Comparison of ENCODE assay signal across 9 mouse cellular contexts in the genomic region with DNA sequence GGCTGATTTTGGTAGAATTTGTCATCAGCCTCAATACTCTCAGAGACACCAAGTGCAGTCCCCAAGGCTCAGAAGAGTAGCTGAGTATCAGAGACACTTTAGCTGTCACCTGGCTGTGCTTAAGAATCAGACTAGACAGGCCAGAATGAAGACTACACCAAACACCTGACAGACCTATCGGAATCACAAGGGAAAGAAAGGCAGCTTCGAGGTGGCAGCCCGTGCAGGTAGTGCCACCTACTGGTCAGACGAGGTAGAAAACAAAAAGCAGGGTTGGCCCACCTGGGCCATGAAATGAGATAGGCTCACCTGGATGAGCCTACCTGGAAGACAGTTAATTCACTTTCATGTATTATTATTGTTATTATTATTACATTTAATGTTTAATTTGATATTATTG.
A peak's percentile ranks its signal among the peaks of the same experiment; 100 is the strongest.
DNase-seq lines count a peak whose midpoint lies in the region; ATAC-seq and TF ChIP-seq lines count a peak whose summit lies in the region.
"Had no signal": no experiment of that assay in that cellular context is flagged by ENCODE, and none has a peak within 500 bp of the region (broad histone marks: within the 10 kb centered on the region; RNA-seq: fewer than 3 reads in every experiment).

No protein-coding gene starts in this region.

- WGBS in kidney, embryonic 16.5 days = 5% methylated on average over 4 of the region's 4 CpGs
- WGBS in forebrain, postnatal 0 days = 4% methylated on average over 4 of the region's 4 CpGs
- 7% methylated on average over 4 of the region's 4 CpGs for WGBS in midbrain, embryonic 14.5 days

- H3K4me1 ChIP-seq in kidney, embryonic 16.5 days (ENCODE audit: insufficient read depth, low read length) = no peaks in the 10 kb centered on the region
- H3K4me1 ChIP-seq in forebrain, postnatal 0 days (ENCODE audit: insufficient read depth) = no peaks in the 10 kb centered on the region
- no peaks in the 10 kb centered on the region for H3K4me1 ChIP-seq in midbrain, embryonic 14.5 days (ENCODE audit: control insufficient read depth, insufficient read depth, low read length)
- H3K4me1 ChIP-seq: embryonic facial prominence, embryonic 15.5 days had no signal

- no peaks in the 10 kb centered on the region for H3K9me3 ChIP-seq in kidney, embryonic 16.5 days (ENCODE audit: low read length)
- H3K9me3 ChIP-seq in forebrain, postnatal 0 days (ENCODE audit: low read length) = no peaks in the 10 kb centered on the region
- no peaks in the 10 kb centered on the region for H3K9me3 ChIP-seq in midbrain, embryonic 14.5 days (ENCODE audit: control insufficient read depth, low read length)
- H3K9me3 ChIP-seq: embryonic facial prominence, embryonic 15.5 days had no signal

- TF ChIP-seq CTCF in forebrain, postnatal 0 days (IDR thresholded peaks at IDR 0.05; ENCODE audit: low read depth) = peak; percentile 86

- no peak overlapping the region for H3K4me3 ChIP-seq in kidney, embryonic 16.5 days (ENCODE audit: low read length)
- H3K4me3 ChIP-seq in forebrain, postnatal 0 days (ENCODE audit: low read depth, low read length) = no peak overlapping the region
- no peak overlapping the region for H3K4me3 ChIP-seq in midbrain, embryonic 14.5 days (replicated peaks; ENCODE audit: low read depth, low read length)
- H3K4me3 ChIP-seq: embryonic facial prominence, embryonic 15.5 days had no signal

- no peak for ATAC-seq in kidney, embryonic 16.5 days (ENCODE audit: low FRiP score, low TSS enrichment)
- ATAC-seq in forebrain, postnatal 0 days = no peak; the same call in 1 of the 2 replicates
- no peak for ATAC-seq in midbrain, embryonic 14.5 days (ENCODE audit: low FRiP score, low TSS enrichment)

- peak; percentile 45 for DNase-seq in kidney, adult 11 months
- peak; percentile 63 for DNase-seq in CD4-positive, CD25-positive, alpha-beta regulatory T cell, adult 2 months (ENCODE audit: low read depth, low spot score)
- DNase-seq in adipocyte (ENCODE audit: low spot score) = peak; percentile 71
- DNase-seq in forebrain, postnatal 0 days = peak; percentile 69
- peak; percentile 72 for DNase-seq in kidney, postnatal 10 days
- peak; percentile 79 for DNase-seq in midbrain, embryonic 14.5 days
- DNase-seq in spleen, postnatal 14 days (ENCODE audit: low spot score in 2 of 2) = no peak

- no peak overlapping the region for H3K4me2 ChIP-seq in kidney, embryonic 16.5 days (replicated peaks; ENCODE audit: low read depth, low read length)
- no peak overlapping the region for H3K4me2 ChIP-seq in forebrain, postnatal 0 days (ENCODE audit: low read depth)
- H3K4me2 ChIP-seq in midbrain, embryonic 14.5 days (ENCODE audit: low read length) = no peak overlapping the region
- H3K4me2 ChIP-seq: embryonic facial prominence, embryonic 15.5 days had no signal

- no peak overlapping the region for H3K9ac ChIP-seq in kidney, embryonic 16.5 days (replicated peaks; ENCODE audit: low read length)
- H3K9ac ChIP-seq in forebrain, postnatal 0 days = no peak overlapping the region
- H3K9ac ChIP-seq in midbrain, embryonic 14.5 days (replicated peaks; ENCODE audit: low read length) = no peak overlapping the region
- H3K9ac ChIP-seq: embryonic facial prominence, embryonic 15.5 days had no signal

- H3K27me3 ChIP-seq in kidney, embryonic 16.5 days (ENCODE audit: insufficient read depth, low read length) = no peaks in the 10 kb centered on the region
- H3K27me3 ChIP-seq in forebrain, postnatal 0 days (ENCODE audit: insufficient read depth, low read length) = no peaks in the 10 kb centered on the region
- H3K27me3 ChIP-seq in midbrain, embryonic 14.5 days (ENCODE audit: control insufficient read depth, insufficient read depth, low read length) = no peaks in the 10 kb centered on the region
- H3K27me3 ChIP-seq: embryonic facial prominence, embryonic 15.5 days had no signal

- H3K36me3 ChIP-seq in kidney, embryonic 16.5 days (ENCODE audit: insufficient read depth, low read length) = no peaks in the 10 kb centered on the region
- H3K36me3 ChIP-seq in forebrain, postnatal 0 days (ENCODE audit: insufficient read depth) = no peaks in the 10 kb centered on the region
- no peaks in the 10 kb centered on the region for H3K36me3 ChIP-seq in midbrain, embryonic 14.5 days (ENCODE audit: control insufficient read depth, insufficient read depth, low read length)
- H3K36me3 ChIP-seq: embryonic facial prominence, embryonic 15.5 days had no signal

- H3K27ac ChIP-seq in kidney, embryonic 16.5 days (ENCODE audit: low read length) = no peak overlapping the region
- H3K27ac ChIP-seq in forebrain, postnatal 0 days (ENCODE audit: low read depth, low read length) = no peak overlapping the region
- H3K27ac ChIP-seq in midbrain, embryonic 14.5 days (replicated peaks; ENCODE audit: low read depth, low read length) = no peak overlapping the region
- H3K27ac ChIP-seq: embryonic facial prominence, embryonic 15.5 days had no signal

Comparison
In these comparisons a context has a peak if more than half of its experiments do, and no peak if none do; other contexts are left out.
1. DNase-seq: peak in kidney, adult 11 months (single experiment), CD4-positive, CD25-positive, alpha-beta regulatory T cell, adult 2 months (single experiment), adipocyte (single experiment), forebrain, postnatal 0 days (single experiment), kidney, postnatal 10 days (single experiment) and midbrain, embryonic 14.5 days (single experiment); none in spleen, postnatal 14 days (0 of 2).